Mouse (Mus musculus): ENCODE results near the gene Erg28. TPM values are rescaled to one million over a fixed set of nuclear protein-coding genes. Genes with fewer than 3 reads are reported as not detected.

The Erg28 gene
- polyA plus RNA-seq, 1 experiment from 2014 or later: 47.6 TPM

DNA sequence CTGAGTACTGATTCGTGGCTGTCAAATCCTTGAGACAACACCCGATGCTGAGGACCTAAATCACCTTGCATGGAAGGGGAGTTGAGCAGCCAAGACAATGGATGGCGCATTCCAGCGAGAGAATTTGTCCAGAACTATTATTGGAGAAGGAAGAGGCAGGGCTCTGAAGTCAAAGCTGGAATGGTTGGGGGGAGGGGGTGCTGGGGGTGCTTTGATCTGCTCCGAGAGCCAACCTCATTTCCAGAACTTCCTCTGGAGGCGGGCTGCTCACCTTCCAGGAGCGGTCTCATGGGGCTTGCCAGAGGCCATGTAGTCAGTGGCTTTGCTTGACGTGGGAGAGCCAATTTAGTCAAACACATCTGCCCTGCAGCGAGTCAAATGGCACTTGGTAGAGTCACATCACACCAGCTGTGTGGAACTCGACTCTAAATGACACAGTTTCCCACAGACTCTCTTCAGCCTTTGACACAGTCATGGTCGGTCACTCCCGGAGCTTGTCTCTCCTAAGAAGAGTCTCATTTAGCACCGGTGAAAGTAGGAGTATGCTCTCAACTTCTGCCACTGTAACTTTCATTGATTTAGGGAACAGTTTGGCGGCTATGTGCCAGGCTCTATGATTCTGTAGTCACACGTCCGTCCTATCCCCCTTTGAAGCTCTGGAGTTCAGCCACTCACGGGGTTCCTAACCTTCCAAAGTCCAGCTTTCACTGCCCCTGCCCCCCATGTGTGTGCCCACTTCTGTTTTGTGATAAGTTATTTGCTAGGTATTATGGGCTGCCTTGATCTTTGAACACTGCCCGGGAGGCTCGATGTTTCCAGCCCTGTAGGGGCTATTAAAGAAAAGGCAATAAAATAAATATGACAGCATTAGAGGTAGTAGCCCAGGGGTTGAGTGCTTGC, 39.2 kb downstream of the Erg28 start:
- H3K27me3 ChIP-seq: peaks cover 5% of the 10 kb centered on the region
- in situ Hi-C loops (cut with MboI; ENCODE audit: low pct_unique_long_range_greater_than_20kb): no loop called here
- no peak for TF ChIP-seq CTCF (IDR thresholded peaks at IDR 0.05)
- ChIA-PET POLR2A (no interaction called here), CTCF (no interaction called here)
- no peak for DNase-seq (ENCODE audit: low read depth, low spot score)
- ATAC-seq: no peak

DNA sequence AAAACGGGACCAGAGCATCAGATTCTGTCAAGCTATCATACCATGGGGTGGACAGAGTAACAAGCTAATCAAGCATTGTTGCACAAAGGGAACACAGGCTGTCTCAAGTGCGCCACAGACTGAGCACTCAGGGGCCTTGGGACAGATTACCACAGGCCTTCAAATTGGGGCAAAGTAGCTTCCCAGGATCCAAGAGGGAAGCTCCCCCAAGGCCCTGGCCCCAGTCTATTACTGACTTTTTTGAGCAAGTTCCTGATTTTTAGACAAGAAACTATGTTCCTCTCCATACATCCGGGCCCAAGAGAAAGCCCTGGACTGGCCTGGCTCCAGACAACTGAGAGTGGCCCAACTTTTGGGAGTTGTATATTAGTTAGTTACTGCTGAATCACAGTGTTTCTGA, 42.7 kb downstream of the Erg28 start:
- POLR2A ChIA-PET: no interaction called here
- DNase-seq (ENCODE audit: low read depth, low spot score) (no peak), ATAC-seq (no peak)
- in situ Hi-C loops (cut with MboI; ENCODE audit: low pct_unique_long_range_greater_than_20kb): no loop called here
- no peak for TF ChIP-seq CTCF (IDR thresholded peaks at IDR 0.05)
- peaks cover 5% of the 10 kb centered on the region for H3K27me3 ChIP-seq
- CTCF ChIA-PET: no interaction called here

DNA sequence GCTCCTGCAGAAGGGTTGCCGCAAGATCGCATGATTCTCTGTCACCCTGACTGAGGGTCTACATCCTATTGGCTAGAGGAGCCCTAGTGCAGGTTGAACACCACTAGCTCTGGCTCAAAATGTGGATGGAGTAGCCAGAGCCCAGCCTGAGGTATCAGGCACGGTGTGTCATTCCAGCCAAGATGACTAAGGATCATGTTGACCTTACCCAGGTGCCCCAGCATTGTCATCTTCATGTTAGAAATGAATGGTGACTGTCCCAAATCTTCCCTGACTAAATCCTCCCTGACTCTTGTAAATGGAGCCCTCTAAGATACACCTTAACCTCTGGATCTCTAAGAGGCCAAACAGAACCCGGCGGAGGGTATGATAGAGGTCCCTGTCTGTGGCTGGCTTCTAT, 44.6 kb downstream of the Erg28 start:
- ATAC-seq: no peak
- POLR2A ChIA-PET: no interaction called here
- TF ChIP-seq CTCF (IDR thresholded peaks at IDR 0.05): no peak
- CTCF ChIA-PET: no interaction called here
- no peak for DNase-seq (ENCODE audit: low read depth, low spot score)
- in situ Hi-C loops (cut with MboI; ENCODE audit: low pct_unique_long_range_greater_than_20kb): no loop called here
- H3K27me3 ChIP-seq: peaks cover 5% of the 10 kb centered on the region

DNA sequence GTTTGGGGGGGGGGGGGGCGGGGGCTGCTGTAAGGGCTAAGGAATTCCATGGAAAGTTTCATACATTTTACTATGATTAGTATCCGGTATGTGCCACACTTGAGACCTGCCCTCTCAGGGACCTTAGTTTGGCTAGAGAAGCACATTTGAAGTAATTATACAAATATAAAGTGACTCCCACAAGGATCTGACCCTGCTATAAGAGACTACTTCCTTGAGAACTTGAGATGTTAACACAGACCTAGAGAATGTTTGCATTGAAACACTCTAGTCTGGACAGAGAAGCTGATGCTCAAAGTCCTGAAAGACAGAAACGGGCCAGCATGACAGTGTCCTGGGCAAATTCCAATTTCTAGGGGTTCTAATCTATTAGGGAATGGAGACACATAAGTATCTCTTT, 45.4 kb downstream of the Erg28 start:
- ChIA-PET POLR2A (no interaction called here), CTCF (no interaction called here)
- in situ Hi-C loops (cut with MboI; ENCODE audit: low pct_unique_long_range_greater_than_20kb): no loop called here
- TF ChIP-seq CTCF (IDR thresholded peaks at IDR 0.05): no peak
- DNase-seq (ENCODE audit: low read depth, low spot score) (no peak), ATAC-seq (no peak)
- peaks cover 5% of the 10 kb centered on the region for H3K27me3 ChIP-seq

DNA sequence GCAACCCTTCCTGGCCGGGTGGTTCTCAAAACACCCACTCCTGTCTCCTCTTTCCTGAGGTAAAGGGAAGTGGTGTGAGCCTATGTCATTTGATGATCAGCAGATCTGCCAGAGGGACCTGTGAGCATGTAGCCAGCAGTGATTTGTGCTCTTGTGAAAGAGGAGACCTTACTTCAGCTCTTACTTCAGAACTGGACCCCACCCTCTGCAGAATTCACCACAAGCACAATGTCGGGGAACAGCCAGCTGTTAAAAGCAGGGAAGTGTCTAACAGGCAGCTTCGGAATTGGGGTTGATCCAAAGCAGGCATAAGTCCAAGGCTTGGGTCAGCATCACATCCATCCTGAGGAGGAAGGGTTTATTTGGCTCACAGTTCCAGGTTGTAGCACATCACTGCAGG, 53.0 kb downstream of the Erg28 start:
- no peak for TF ChIP-seq CTCF (IDR thresholded peaks at IDR 0.05)
- in situ Hi-C loops (cut with MboI; ENCODE audit: low pct_unique_long_range_greater_than_20kb): no loop called here
- CTCF ChIA-PET: no interaction called here
- H3K27me3 ChIP-seq: no peaks in the 10 kb centered on the region
- DNase-seq (ENCODE audit: low read depth, low spot score) (no peak), ATAC-seq (no peak)
- POLR2A ChIA-PET: no interaction called here

DNA sequence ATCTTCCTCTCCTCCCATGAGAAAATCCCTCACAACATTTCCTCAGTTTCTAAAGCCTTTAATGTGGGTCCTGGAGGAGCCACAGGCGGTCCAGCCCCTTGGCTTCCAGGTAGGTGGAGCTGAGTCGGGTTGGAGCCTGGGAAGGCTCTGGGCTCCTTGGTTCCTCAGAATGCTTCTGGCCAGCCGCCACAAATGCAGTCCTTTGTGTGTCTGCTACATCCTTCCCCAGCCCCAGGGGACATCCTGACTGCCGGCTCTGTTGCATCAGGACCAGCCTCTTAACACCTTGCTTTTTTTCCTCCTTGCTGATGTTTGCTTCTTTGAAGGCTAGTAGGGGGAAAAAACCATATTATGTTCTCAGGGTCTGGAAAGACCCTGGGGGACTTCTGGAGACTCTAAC, 56.6 kb downstream of the Erg28 start:
- in situ Hi-C loops (cut with MboI; ENCODE audit: low pct_unique_long_range_greater_than_20kb): no loop called here
- no peak for TF ChIP-seq CTCF (IDR thresholded peaks at IDR 0.05)
- DNase-seq (ENCODE audit: low read depth, low spot score) (no peak), ATAC-seq (no peak)
- no peaks in the 10 kb centered on the region for H3K27me3 ChIP-seq
- CTCF ChIA-PET: no interaction called here
- POLR2A ChIA-PET: no interaction called here

DNA sequence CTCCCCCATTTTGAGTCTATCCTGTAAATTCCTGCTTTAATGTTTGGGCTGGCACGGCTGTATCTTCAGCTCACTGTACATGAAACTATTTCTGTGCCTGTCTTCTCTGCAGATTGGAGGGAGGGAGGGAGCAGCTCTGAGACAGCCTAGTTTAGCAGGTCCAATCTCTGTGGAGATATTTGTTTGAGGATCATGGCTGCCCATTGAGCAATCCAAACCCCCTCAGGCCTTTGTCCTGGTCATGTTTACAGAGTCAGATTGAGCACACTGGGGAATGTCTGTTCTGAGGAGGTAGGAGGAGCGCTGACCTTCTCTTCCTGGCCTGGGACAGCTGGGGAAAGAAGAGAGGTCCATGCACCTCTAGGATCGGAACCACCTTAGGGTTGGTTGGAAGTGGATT, 58.1 kb downstream of the Erg28 start:
- TF ChIP-seq CTCF (IDR thresholded peaks at IDR 0.05): no peak
- ChIA-PET POLR2A (no interaction called here), CTCF (no interaction called here)
- DNase-seq (ENCODE audit: low read depth, low spot score): no peak
- no peak for ATAC-seq
- in situ Hi-C loops (cut with MboI; ENCODE audit: low pct_unique_long_range_greater_than_20kb): no loop called here
- H3K27me3 ChIP-seq: no peaks in the 10 kb centered on the region

Other genes starting within 250 kb of the Erg28 start
- 50.7 TPM for gene Jdp2, start 225.5 kb downstream of the Erg28 start, polyA plus RNA-seq (2021)
- gene Batf, start 137.9 kb downstream of the Erg28 start, polyA plus RNA-seq (2021): not detected
- gene Flvcr2, start 78.0 kb downstream of the Erg28 start, polyA plus RNA-seq (2021): 0.21 TPM
- gene Ttll5, start 109 bp upstream of the Erg28 start, polyA plus RNA-seq (2021): 14.5 TPM